Mouse (Mus musculus) cerebellum, adult 2 months (tissue): ENCODE results near the gene Oaf.

Experiments used
- CTCF ChIP-seq: fragments of 200-500 bp; IDR thresholded peaks from 2 replicates; pipeline ENCODE4 v1.5.1; 2011; ENCODE audit warnings: low read depth, mild to moderate bottlenecking, control low read depth, low read length, moderate library complexity, borderline replicate concordance; ENCODE audit not compliant: insufficient read depth
- POLR2A ChIP-seq: fragments of 200-500 bp; IDR thresholded peaks from 2 replicates; pipeline ENCODE4 v1.6.1; 2011; ENCODE audit warnings: low read length, control low read depth, borderline replicate concordance; ENCODE audit not compliant: insufficient read depth

DNA sequence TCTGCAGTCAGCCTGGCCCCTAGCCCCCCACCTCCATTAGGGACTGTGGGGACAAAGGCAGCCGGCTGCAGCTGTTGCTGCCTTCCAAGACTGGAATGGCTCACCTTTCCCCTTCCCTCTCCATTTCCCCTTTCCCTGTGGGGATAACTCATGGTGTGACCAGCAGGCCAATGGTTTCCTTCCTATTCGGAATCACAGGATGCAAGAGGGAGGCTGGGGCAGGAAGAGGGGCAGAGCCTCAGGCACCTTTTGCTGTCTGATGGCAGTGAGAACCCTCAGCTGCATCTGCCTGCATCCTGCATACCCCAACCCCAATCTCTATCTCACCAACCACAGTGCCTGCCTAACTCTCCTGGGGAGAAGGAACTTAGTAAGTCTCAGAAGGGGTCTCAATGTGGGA, 14.2 kb downstream of the Oaf start:
- TF ChIP-seq CTCF (no peak), POLR2A (no peak)
